Mouse (Mus musculus) G1E-ER4 (cell line): ENCODE measurements around the gene Gtf2ird2. TPM values are rescaled to one million over a fixed set of nuclear protein-coding genes. Genes with fewer than 3 reads are reported as not detected.

Source experiments
- GATA1 ChIP-seq: IDR thresholded peaks from one replicate; pipeline ENCODE4 v1.8.0; 2012; ENCODE audit warnings: low read length, inconsistent platforms
- polyA plus RNA-seq: library from polyadenylated mRNA; stranded (reverse); fragments of >175 nt; gene quantifications from 2 replicates; pipeline ENCODE4 v1.2.3, GENCODE M21; 2012

Gene Gtf2ird2
- polyA plus RNA-seq, 1 experiment = 3.7 TPM

GRCm38 (mm10) chr5:134270566-134270965 is 86.7 kb downstream of the Gtf2ird2 start:
- TF ChIP-seq GATA1 = no peak

GRCm38 (mm10) chr5:134271421-134271820 is 87.6 kb downstream of the Gtf2ird2 start:
- TF ChIP-seq GATA1 = no peak

GRCm38 (mm10) chr5:134272761-134273160 is 88.9 kb downstream of the Gtf2ird2 start:
- TF ChIP-seq GATA1 = no peak

- no peak for TF ChIP-seq GATA1
Measured at GRCm38 (mm10) chr5:134273761-134274160, 89.9 kb downstream of the Gtf2ird2 start.

Other genes starting within 250 kb of the Gtf2ird2 start
- not detected in 2 replicates for gene Castor2, start 84.3 kb upstream of the Gtf2ird2 start, polyA plus RNA-seq
- gene Rcc1l, start 7.2 kb upstream of the Gtf2ird2 start, polyA plus RNA-seq = 18.4 and 22.9 TPM in 2 replicates
- gene Ncf1, start 45.6 kb downstream of the Gtf2ird2 start, polyA plus RNA-seq = 0.22 and 0.26 TPM in 2 replicates
- 290 and 408 TPM in 2 replicates for gene Gtf2i, start 130.7 kb downstream of the Gtf2ird2 start, polyA plus RNA-seq